Mouse (Mus musculus): ENCODE results near the gene Zrsr1.
A peak's percentile ranks its signal among the peaks of the same experiment; 100 is the strongest.

Gene Zrsr1

DNA sequence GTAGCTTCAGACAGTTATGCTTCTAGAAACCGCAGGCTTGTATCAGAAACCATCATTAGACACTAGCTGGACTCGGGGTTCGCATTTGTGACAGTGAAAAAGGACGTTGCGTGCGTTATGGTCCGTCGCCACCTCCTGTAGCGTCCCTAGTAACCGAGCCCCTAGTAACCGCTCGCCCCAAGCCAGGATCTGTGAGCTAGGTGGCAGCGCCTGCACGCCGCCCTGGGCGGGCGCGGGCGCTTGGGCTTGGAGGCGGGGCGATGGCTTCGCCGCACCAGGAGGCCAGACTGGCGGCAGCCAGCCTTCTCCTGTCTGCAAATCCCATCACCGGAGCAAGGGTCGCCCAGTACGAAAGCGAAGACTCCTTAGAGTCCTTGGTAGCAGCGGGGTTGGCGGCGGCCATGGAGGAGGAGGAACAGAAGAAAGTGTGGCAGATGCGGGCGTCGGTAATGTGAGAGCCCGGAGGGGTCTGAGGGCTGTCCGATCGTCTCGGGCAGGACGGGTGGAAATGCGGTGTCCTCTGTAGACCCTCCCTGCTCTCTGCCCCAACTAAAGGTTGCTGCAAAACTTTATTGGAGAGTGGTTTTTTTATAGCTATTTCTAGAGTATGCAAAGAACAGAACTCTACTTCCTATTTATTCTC, 36.5 kb downstream of the Zrsr1 start:
- DNase-seq (ENCODE audit: low spot score in 2 of 2) = peak; percentile 80 to 86

DNA sequence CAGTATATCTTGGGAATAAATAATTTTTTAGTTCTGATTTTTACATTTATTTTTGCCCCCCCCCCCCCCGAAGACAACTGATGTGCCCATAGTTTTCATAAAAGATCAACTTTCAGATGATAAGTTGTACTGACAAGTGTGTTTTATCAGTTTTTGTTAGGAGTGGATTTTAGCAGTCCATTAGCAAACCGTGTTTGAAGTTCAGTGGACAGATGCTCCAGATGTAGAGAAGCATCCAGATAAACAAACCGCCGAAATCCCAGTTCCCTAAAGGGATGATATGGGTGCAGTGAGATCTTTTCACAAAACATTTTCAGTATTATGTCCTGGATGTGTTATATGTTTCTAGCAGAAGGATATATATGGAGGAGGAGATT, 37.0 kb downstream of the Zrsr1 start:
- DNase-seq (ENCODE audit: low spot score in 2 of 2) = no peak

DNA sequence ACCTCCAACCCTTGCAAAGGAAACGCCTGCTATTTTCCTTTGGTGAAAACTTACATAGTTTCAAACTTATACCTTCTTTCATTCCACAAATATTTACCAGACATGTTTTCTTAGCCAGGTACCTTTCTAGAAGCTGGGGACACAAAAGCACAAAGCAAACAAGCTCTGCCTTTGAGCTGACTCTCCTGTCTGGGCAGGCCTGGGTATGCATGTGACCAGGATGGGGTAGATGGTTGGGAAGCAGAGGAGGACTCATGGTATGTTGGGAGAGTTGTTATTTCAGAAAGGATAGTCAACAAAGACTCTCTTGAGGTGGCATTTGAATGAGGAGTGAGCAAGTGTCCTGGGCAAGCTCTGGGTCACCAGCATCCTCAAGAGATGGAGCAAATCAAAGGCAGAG, 41.3 kb downstream of the Zrsr1 start:
- DNase-seq (ENCODE audit: low spot score in 2 of 2) = no peak

DNA sequence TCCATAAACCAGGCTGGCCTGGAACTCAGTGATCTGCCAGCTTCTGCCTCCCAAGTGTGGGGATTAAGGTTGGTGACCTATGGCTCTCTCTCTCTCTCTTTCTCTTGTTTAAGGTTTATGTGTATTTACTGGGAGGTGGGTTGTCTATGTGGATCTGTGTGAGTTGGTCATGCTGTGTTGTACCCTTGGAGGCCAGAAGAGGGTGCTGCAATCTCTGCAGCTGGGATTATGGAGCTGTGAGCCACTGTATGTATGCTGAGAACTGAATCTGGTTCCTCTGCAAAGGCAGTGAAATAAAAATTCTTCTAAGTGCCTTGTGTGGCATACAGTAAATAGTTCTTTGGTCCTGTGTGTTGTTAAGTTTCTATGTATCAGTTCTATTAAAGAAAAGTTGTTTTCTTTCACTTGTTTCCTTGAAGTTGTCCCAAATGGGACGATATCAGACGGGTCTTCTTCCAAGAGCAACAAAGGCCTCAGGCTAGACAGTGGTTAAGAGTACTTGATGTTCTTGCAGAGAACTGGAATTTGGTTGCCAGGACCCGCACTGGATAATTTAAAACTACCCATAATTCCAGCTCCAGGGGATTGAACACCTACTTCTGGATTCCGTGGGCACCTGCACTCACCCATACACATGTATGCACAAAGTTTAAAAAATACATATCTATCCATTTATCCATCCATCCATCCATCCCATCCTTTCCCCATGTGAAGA, 41.9 kb downstream of the Zrsr1 start:
- no peak for DNase-seq (ENCODE audit: low spot score in 2 of 2)

DNA sequence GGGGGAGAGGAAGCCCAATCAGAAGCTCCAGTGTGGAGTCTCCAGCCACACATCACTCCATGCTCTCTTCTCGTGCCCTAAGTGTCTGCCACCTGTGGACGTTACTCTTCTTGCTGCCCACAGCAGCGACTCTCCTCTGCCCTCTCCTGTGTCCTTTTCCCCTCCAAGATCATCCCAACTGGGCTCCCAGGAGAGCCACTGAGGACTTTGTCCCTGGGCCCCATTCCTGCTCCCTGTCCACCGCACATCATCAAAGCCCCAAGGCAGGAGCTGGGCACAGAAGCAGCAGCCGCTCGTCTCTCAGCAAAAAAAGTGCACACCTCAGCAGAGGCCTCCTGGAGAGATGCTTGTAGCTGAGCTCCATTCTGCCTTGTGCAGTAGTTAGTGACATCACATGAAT, 43.2 kb downstream of the Zrsr1 start:
- no peak for DNase-seq (ENCODE audit: low spot score in 2 of 2)

DNA sequence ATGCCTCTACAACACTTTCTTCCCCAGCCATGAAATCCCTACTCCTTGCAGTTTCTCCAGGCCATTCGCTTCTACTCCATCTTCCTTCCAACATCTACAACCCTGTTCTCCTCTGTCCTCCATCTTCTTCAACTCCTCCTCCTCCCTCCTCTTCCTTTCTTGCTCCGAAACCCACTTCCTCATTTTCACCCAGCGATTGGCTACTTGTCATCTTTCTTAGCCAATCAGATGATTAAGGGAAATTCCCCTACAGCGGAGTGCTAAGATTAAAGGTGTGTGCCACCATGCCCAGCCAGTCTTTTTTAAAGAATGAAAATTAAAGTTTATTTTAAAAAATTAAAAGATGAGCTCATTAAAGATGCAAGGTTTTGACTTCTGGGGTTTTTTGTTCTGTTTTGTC, 46.1 kb downstream of the Zrsr1 start:
- no peak for DNase-seq (ENCODE audit: low spot score in 2 of 2)

DNA sequence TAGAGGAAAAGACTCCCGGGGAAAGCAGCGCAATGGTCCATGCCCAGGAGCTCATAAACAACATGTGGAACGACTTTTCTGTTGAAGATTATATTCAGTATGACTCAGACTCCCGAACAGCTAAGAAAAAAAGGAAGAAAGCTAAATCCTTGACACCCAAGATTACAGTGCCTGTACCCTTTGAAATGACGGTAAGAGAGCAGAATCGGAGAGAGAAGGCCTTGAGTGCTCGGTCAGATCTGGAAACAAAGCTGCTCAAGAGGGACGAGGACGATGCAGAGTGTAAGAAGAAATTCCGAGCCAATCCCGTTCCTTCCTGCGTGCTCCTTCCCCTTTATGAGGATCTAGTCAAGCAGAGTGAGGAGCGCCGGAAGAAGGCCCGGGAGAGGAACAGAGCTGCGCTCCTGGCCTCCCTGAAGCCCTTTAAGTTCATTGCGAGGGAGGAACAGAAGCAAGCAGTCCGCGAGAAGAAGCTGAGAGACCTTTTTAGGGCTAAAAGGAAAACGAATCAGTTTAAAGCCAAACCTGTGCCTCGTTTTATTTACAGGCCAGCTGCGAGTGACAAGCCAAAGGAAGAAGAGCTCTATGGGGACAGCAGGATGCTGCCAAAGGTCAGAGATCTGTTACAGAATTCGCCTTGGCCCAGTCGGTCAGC, 48.4 kb downstream of the Zrsr1 start:
- DNase-seq (ENCODE audit: low spot score in 2 of 2) = no peak

DNA sequence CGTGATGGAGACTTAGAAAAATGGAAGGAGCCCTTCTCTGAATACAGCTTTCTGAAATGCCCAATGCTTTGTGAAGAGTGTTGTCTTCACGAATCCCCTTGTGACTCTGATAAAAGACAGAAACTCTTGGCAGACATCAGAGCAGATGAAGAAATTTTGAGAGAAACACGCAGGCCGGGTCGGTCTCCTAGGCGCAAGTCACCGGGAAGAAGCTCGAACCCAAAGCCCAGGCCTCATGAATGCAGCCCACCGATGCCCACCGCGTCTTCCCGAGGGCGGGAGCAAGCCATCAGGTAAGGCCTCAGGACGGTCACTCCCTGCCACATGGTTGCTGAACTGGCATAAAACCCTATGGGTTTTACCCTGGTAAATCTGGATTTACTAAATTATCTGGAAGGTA, 49.0 kb downstream of the Zrsr1 start:
- no peak for DNase-seq (ENCODE audit: low spot score in 2 of 2)

DNA sequence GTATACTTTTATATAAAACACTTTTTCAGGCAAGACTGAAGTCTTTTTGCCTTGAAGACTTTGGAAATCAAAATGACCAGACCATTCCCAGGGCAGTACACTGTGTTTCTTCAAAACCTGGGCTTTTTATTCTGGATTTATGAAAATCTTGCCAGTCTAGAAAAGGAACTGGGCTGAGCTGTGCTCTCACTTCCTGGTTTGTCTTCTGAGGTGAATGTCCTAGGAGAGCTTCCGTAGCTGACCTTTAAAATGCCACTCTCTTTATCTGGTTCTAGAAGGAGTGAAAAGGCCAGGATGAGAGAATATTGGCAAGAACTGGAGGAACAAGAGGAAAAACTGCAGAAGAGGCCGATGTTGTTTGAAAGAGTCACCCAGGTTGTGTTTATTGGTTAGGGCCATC, 51.4 kb downstream of the Zrsr1 start:
- DNase-seq (ENCODE audit: low spot score in 2 of 2) = no peak

DNA sequence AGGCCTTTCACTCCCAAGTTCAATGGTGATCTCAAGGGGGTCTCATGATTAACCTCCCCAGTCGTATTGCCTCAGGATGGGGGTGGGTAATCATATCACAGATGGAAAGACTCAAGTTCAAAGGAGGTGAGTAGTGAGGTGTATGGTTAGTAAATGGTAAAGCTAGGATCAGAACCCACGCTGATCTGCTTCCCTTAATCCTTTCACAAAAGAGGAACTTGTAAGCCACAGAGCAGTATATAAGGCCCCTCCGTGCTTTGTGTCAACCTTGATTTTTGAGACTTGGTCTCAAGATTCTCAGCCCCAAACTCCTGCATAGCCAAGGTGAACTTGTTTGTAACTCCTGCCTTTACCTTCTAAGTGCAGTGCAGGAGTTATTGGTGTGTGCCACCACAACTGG, 52.4 kb downstream of the Zrsr1 start:
- DNase-seq (ENCODE audit: low spot score in 2 of 2) = no peak
